Mouse (Mus musculus) liver, embryonic 11.5 days (tissue): ENCODE measurements around the gene Mbd5. TPM values are rescaled to one million over a fixed set of nuclear protein-coding genes. Genes with fewer than 3 reads are reported as not detected.

Source experiments
- ATAC-seq: fragments of 200-750 bp; cut with Nextera tagmentation; replicated peaks from 2 replicates; pipeline ENCODE4 v1.8.0; 2017; ENCODE audit warnings: moderate number of reproducible peaks, mild to moderate bottlenecking, moderate TSS enrichment, moderate library complexity; ENCODE audit not compliant: low FRiP score
- DNase-seq: peaks from one replicate; pipeline ENCODE4 v3.0.0-alpha.2; 2017; ENCODE audit warnings: low spot score
- H3K27ac ChIP-seq: fragments of 300-500 bp; sonication (generic); 2 replicates; pipeline ENCODE4 v1.5.1; 2014; ENCODE audit warnings: mild to moderate bottlenecking, low read depth, low read length, control low read depth
- H3K27me3 ChIP-seq: fragments of 300-500 bp; sonication (generic); replicated peaks from 2 replicates; pipeline ENCODE4 v1.6.1; 2014; ENCODE audit warnings: low read length, mixed read lengths; ENCODE audit not compliant: control insufficient read depth, insufficient read depth
- H3K36me3 ChIP-seq: fragments of 300-500 bp; sonication (generic); 2 replicates; pipeline ENCODE4 v1.6.1; 2014; ENCODE audit warnings: mild to moderate bottlenecking, low read length, moderate library complexity, mixed read lengths; ENCODE audit not compliant: control insufficient read depth, insufficient read depth
- H3K4me1 ChIP-seq: fragments of 300-500 bp; sonication (generic); replicated peaks from 2 replicates; pipeline ENCODE4 v1.6.1; 2014; ENCODE audit warnings: low read length, mixed read lengths; ENCODE audit not compliant: control insufficient read depth, insufficient read depth
- H3K4me2 ChIP-seq: fragments of 300-500 bp; sonication (generic); 2 replicates; pipeline ENCODE4 v1.6.1; 2014; ENCODE audit warnings: mild to moderate bottlenecking, control low read depth, moderate library complexity
- H3K4me3 ChIP-seq: fragments of 300-500 bp; sonication (generic); 2 replicates; pipeline ENCODE4 v1.5.1; 2014; ENCODE audit warnings: low read depth, low read length, control low read depth
- H3K9ac ChIP-seq: fragments of 300-500 bp; sonication (generic); 2 replicates; pipeline ENCODE4 v1.6.1; 2014; ENCODE audit warnings: low read depth, low read length, control low read depth
- H3K9me3 ChIP-seq: fragments of 300-500 bp; sonication (generic); 2 replicates; pipeline ENCODE4 v1.6.1; 2016; ENCODE audit warnings: low read length, inconsistent platforms, mixed read lengths; ENCODE audit not compliant: control insufficient read depth
- WGBS: fragments of 180-500 bp; shearing (Covaris S2); extraction: QIAGEN DNeasy Blood & Tissue Kit; methylation state at CpG from one replicate; pipeline ENCODE4 v1.1.7; 2014; 5-methylcytosine and 5-hydroxymethylcytosine counted together
- polyA plus RNA-seq: library from polyadenylated mRNA; unstranded; fragments of >200 nt; fragmentation: Nextera tagmentation; extraction: Ambion mirVana; gene quantifications from 2 replicates; pipeline ENCODE4 v1.2.1, GENCODE M21; 2014

The Mbd5 gene
- polyA plus RNA-seq = 17.7 and 24.0 TPM in 2 replicates

DNA sequence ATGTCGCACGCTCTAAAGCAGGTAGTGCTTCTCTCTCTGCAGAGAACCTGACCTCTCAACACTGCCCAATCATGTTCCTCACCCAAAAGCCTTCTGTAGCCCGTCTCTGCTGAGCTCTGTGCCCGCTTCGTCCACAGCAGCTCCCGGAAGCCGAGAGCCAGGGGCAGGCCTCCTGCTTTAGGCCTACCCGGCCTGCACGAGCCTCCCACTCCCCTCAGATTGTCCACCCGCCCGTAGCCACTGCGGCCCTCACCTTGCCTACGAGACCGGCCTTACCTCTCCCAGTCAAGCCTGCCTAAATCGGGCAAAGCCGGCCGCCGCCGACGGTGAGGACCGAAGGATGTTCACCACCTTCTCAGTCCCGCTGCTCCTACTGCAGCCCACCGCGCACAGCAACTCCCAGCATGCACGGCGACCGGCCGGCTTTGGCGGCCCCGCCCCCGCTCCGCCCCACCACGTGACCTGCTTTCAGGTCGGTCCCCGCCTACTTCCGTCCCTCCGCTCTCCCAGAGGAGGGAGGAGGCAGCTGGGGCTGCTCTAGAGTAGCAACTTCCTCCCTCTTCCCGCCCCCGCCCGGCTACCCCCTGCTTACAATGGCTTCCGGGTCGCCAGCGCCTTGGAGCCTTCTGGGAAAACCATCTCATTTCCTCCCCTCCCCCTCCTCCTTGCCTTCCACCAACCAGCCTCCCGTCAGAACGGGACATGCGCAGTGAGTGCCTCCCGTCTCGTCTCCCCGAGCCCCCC, at the start of gene Mbd5:
Gene Mbd5, plus strand, starts transcription at position 668 of the 744 bp plus-strand sequence.
- Histone ChIP-seq H3K9ac (peak within 1 kb of the TSS; percentile 95), H3K4me1 (peaks cover 3% of the 10 kb centered on the region; the same call in 1 of the 2 replicates), H3K9me3 (no peaks in the 10 kb centered on the region), H3K36me3 (no peaks in the 10 kb centered on the region), H3K27me3 (no peaks in the 10 kb centered on the region), H3K4me2 (peak within 1 kb of the TSS; percentile 72), H3K27ac (peak within 1 kb of the TSS; percentile 92), H3K4me3 (peak within 1 kb of the TSS; percentile 93)
- ATAC-seq (peak; percentile 99), DNase-seq (peak; percentile 97)
- under 1% methylated on average over 47 of the region's 49 CpGs for WGBS

- DNase-seq (no peak), ATAC-seq (no peak)
- H3K4me1 ChIP-seq = no peaks in the 10 kb centered on the region
- no peak overlapping the region for H3K4me3 ChIP-seq
- no peak overlapping the region for H3K9ac ChIP-seq
- H3K27me3 ChIP-seq = no peaks in the 10 kb centered on the region
- H3K4me2 ChIP-seq = no peak overlapping the region
- H3K27ac ChIP-seq = no peak overlapping the region
- 73% methylated on average over 2 of the region's 2 CpGs for WGBS
- peaks cover 4% of the 10 kb centered on the region for H3K36me3 ChIP-seq
- no peaks in the 10 kb centered on the region for H3K9me3 ChIP-seq
Observed at GRCm38 (mm10) chr2:48908866-48909265, 40.4 kb upstream of the Mbd5 start.

DNA sequence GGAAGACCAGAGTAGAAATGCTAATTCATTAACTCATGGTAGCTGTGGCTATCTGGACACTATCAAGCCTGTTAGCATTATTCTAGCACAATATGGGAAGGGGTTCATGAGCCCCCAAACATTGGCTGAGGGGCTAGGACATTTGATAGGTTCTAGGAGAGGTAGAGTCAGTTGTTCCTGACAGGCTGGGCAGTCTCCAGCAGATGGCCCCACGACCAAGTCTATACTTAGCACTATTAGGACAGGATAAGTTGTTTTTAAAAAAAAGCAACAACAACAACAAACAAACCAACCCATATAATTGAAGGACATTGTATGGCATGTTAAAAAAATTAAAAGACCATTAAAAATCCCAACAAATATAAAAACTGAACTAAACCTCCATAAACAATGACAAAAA, 35.1 kb upstream of the Mbd5 start:
- no peak for ATAC-seq
- Histone ChIP-seq H3K27ac (no peak overlapping the region), H3K36me3 (peaks cover 12% of the 10 kb centered on the region), H3K9ac (no peak overlapping the region), H3K9me3 (no peaks in the 10 kb centered on the region), H3K4me1 (no peaks in the 10 kb centered on the region), H3K4me3 (no peak overlapping the region), H3K4me2 (no peak overlapping the region), H3K27me3 (no peaks in the 10 kb centered on the region)
- DNase-seq = no peak
- WGBS = 69% methylated on average over 1 of the region's 1 CpGs

- H3K4me3 ChIP-seq = no peak overlapping the region
- no peak for DNase-seq
- H3K9ac ChIP-seq = no peak overlapping the region
- no peaks in the 10 kb centered on the region for H3K27me3 ChIP-seq
- no peak overlapping the region for H3K4me2 ChIP-seq
- H3K36me3 ChIP-seq = peaks cover 12% of the 10 kb centered on the region
- no peaks in the 10 kb centered on the region for H3K4me1 ChIP-seq
- H3K9me3 ChIP-seq = no peaks in the 10 kb centered on the region
- ATAC-seq = no peak
- no peak overlapping the region for H3K27ac ChIP-seq
Observed at GRCm38 (mm10) chr2:48915832-48916231, 33.5 kb upstream of the Mbd5 start.

GRCm38 (mm10) chr2:48935058-48935457, 14.2 kb upstream of the Mbd5 start:
- Histone ChIP-seq H3K36me3 (peaks cover 2% of the 10 kb centered on the region; the same call in 1 of the 2 replicates), H3K4me2 (no peak overlapping the region), H3K4me3 (no peak overlapping the region), H3K9me3 (no peaks in the 10 kb centered on the region), H3K9ac (no peak overlapping the region), H3K27me3 (no peaks in the 10 kb centered on the region), H3K27ac (no peak overlapping the region), H3K4me1 (no peaks in the 10 kb centered on the region)
- no peak for DNase-seq
- WGBS = 74% methylated on average over 2 of the region's 2 CpGs
- ATAC-seq = no peak

DNA sequence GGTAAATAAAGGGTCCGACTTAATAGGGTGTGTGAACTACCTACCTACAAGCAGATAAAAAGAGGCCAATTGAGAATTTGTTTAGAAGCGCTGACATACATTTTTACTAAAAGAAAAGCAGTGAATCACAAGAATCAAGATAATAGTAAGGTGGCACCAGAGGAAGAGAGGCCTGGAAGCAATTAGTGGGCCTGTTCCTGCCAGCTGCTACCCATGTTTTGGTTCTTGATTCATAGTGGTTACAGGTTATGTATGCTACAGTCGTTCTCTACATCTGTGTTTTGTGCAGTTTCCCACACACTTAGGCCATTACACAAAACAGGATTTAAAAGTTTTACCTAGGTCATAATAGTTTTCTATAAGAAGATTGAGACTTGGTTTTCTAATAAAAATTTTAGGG, 1.5 kb upstream of the Mbd5 start:
- no peak for ATAC-seq
- Histone ChIP-seq H3K4me2 (peak overlapping the region; percentile 72), H3K4me1 (peaks cover 3% of the 10 kb centered on the region; the same call in 1 of the 2 replicates), H3K36me3 (no peaks in the 10 kb centered on the region), H3K9ac (peak overlapping the region; percentile 47; the same call in 1 of the 2 replicates), H3K27me3 (no peaks in the 10 kb centered on the region), H3K27ac (no peak overlapping the region), H3K4me3 (peak overlapping the region; percentile 93), H3K9me3 (no peaks in the 10 kb centered on the region)
- DNase-seq = no peak
- WGBS = 58% methylated on average over 3 of the region's 3 CpGs

GRCm38 (mm10) chr2:48949743-48950251, 489 bp downstream of the Mbd5 start:
- peak; percentile 62 for DNase-seq

DNA sequence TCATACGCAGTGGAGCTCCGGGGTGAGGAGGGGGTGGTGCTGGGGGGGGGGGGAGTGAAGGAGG, 776 bp downstream of the Mbd5 start, which contains the start of gene Orc4:
Gene Orc4, minus strand, starts transcription at position 26 of the 64 bp plus-strand sequence.
- no peaks in the 10 kb centered on the region for H3K27me3 ChIP-seq
- peaks cover 3% of the 10 kb centered on the region; the same call in 1 of the 2 replicates for H3K4me1 ChIP-seq
- peak within 1 kb of the TSS; percentile 92 for H3K27ac ChIP-seq
- H3K36me3 ChIP-seq = no peaks in the 10 kb centered on the region
- no peak for DNase-seq
- 0% methylated on average over 2 of the region's 2 CpGs for WGBS
- peak within 1 kb of the TSS; percentile 59 for H3K4me2 ChIP-seq
- H3K9me3 ChIP-seq = no peaks in the 10 kb centered on the region
- peak within 1 kb of the TSS; percentile 93 for H3K4me3 ChIP-seq
- ATAC-seq = no peak
- H3K9ac ChIP-seq = peak within 1 kb of the TSS; percentile 95

More at GRCm38 (mm10) chr2:48949743-48950251, 489 bp downstream of the Mbd5 start:
- Histone ChIP-seq H3K4me1 (peaks cover 3% of the 10 kb centered on the region; the same call in 1 of the 2 replicates), H3K36me3 (no peaks in the 10 kb centered on the region), H3K4me2 (peak overlapping the region; percentile 59), H3K9me3 (no peaks in the 10 kb centered on the region), H3K27ac (peak overlapping the region; percentile 92), H3K4me3 (peak overlapping the region; percentile 93), H3K27me3 (no peaks in the 10 kb centered on the region), H3K9ac (peak overlapping the region; percentile 95)
- peak; percentile 35 for ATAC-seq
- 0% methylated on average over 8 of the region's 9 CpGs for WGBS

- 8% methylated on average over 5 of the region's 6 CpGs for WGBS
Observed at GRCm38 (mm10) chr2:48950316-48950880, 1.1 kb downstream of the Mbd5 start.

More at GRCm38 (mm10) chr2:48950316-48950880, 1.1 kb downstream of the Mbd5 start:
- Histone ChIP-seq H3K4me1 (peaks cover 3% of the 10 kb centered on the region; the same call in 1 of the 2 replicates), H3K27ac (peak overlapping the region; percentile 92), H3K36me3 (no peaks in the 10 kb centered on the region), H3K9ac (peak overlapping the region; percentile 95), H3K4me3 (peak overlapping the region; percentile 93), H3K4me2 (peak overlapping the region; percentile 59), H3K9me3 (no peaks in the 10 kb centered on the region), H3K27me3 (no peaks in the 10 kb centered on the region)
- DNase-seq (no peak), ATAC-seq (no peak)
